Mouse (Mus musculus) intestine, embryonic 16.5 days (tissue): Measurements from ENCODE around the gene Olfr94. TPM values are rescaled to one million over a fixed set of nuclear protein-coding genes. Genes with fewer than 3 reads are reported as not detected.

ENCODE experiments used
- ATAC-seq: fragments of 200-750 bp; cut with Nextera tagmentation; 2 replicates; pipeline ENCODE4 v1.8.0; 2017; ENCODE audit warnings: moderate TSS enrichment, moderate library complexity
- H3K27ac ChIP-seq: fragments of 300-500 bp; sonication (generic); 2 replicates; pipeline ENCODE4 v1.5.1; 2014; ENCODE audit warnings: mild to moderate bottlenecking, low read length
- H3K27me3 ChIP-seq: fragments of 300-500 bp; sonication (generic); replicated peaks from 2 replicates; pipeline ENCODE4 v1.6.1; 2014; ENCODE audit warnings: low read length, control low read depth, mixed read lengths; ENCODE audit not compliant: control insufficient read depth, insufficient read depth
- H3K36me3 ChIP-seq: fragments of 300-500 bp; sonication (generic); 2 replicates; pipeline ENCODE4 v1.6.1; 2014; ENCODE audit warnings: low read length, control low read depth; ENCODE audit not compliant: control insufficient read depth, insufficient read depth
- H3K4me1 ChIP-seq: fragments of 300-500 bp; sonication (generic); 2 replicates; pipeline ENCODE4 v1.6.1; 2014; ENCODE audit warnings: low read length, control low read depth, mixed read lengths; ENCODE audit not compliant: control insufficient read depth, insufficient read depth
- H3K4me2 ChIP-seq: fragments of 300-500 bp; sonication (generic); 2 replicates; pipeline ENCODE4 v1.6.1; 2014; ENCODE audit warnings: low read depth, low read length, control low read depth
- H3K4me3 ChIP-seq: fragments of 300-500 bp; sonication (generic); 2 replicates; pipeline ENCODE4 v1.5.1; 2014; ENCODE audit warnings: mild to moderate bottlenecking, low read length
- H3K9ac ChIP-seq: fragments of 300-500 bp; sonication (generic); 2 replicates; pipeline ENCODE4 v1.6.1; 2014; ENCODE audit warnings: low read depth, low read length
- H3K9me3 ChIP-seq: fragments of 300-500 bp; sonication (generic); 2 replicates; pipeline ENCODE4 v1.6.1; 2016; ENCODE audit warnings: low read length, control low read depth; ENCODE audit not compliant: control insufficient read depth
- WGBS: fragments of 180-500 bp; shearing (Covaris S2); extraction: QIAGEN DNeasy Blood & Tissue Kit; methylation state at CpG from one replicate; pipeline ENCODE4 v1.1.7; 2014; 5-methylcytosine and 5-hydroxymethylcytosine counted together
- polyA plus RNA-seq: library from polyadenylated mRNA; unstranded; fragments of >200 nt; fragmentation: Nextera tagmentation; extraction: Ambion mirVana; gene quantifications from 2 replicates; pipeline ENCODE4 v1.2.1, GENCODE M21; 2015

Gene Olfr94
- polyA plus RNA-seq, 1 experiment from 2014 or later = not detected

GRCm38 (mm10) chr17:37185474-37185873 lies 15.3 kb downstream of the Olfr94 start:
- no peaks in the 10 kb centered on the region for H3K4me1 ChIP-seq
- ATAC-seq = 0 out of 2 replicates have a peak, but pooled peaks have one; percentile 40
- no peaks in the 10 kb centered on the region for H3K27me3 ChIP-seq
- H3K36me3 ChIP-seq = no peaks in the 10 kb centered on the region
- H3K4me2 ChIP-seq = no peak overlapping the region
- H3K9ac ChIP-seq = peak overlapping the region; percentile 33; the same call in 1 of the 2 replicates
- WGBS = 39% methylated on average over 6 of the region's 6 CpGs
- no peaks in the 10 kb centered on the region for H3K9me3 ChIP-seq
- no peak overlapping the region for H3K4me3 ChIP-seq
- H3K27ac ChIP-seq = no peak overlapping the region

- no peaks in the 10 kb centered on the region for H3K27me3 ChIP-seq
- no peaks in the 10 kb centered on the region for H3K36me3 ChIP-seq
- H3K9ac ChIP-seq = no peak within 1 kb of the TSS
- no peak within 1 kb of the TSS for H3K4me3 ChIP-seq
- no peaks in the 10 kb centered on the region for H3K4me1 ChIP-seq
- H3K27ac ChIP-seq = no peak within 1 kb of the TSS
- H3K4me2 ChIP-seq = no peak within 1 kb of the TSS
- no peaks in the 10 kb centered on the region for H3K9me3 ChIP-seq
- no peak for ATAC-seq
Measured at GRCm38 (mm10) chr17:37161394-37161793, 39.4 kb downstream of the Olfr94 start, which contains the start of gene Olfr93. TSS of gene Olfr93 (minus strand) at chr17:37161494.

Other genes with a start within 250 kb of the Olfr94 start
- 92.1 and 101 TPM in 2 replicates for gene Ppp1r11, start 249.3 kb downstream of the Olfr94 start, polyA plus RNA-seq
- gene Znrd1, start 242.4 kb downstream of the Olfr94 start, polyA plus RNA-seq = 68.5 and 72.2 TPM in 2 replicates
- gene Znrd1as, start 242.4 kb downstream of the Olfr94 start, polyA plus RNA-seq = 6.1 and 6.6 TPM in 2 replicates
- not detected in 2 replicates for gene 2410137M14Rik, start 219.8 kb downstream of the Olfr94 start, polyA plus RNA-seq
- 0.16 and 0.22 TPM in 2 replicates for gene H2-M5, start 211.5 kb downstream of the Olfr94 start, polyA plus RNA-seq
- gene Zfp57, start 199.8 kb downstream of the Olfr94 start, polyA plus RNA-seq = 41.3 and 43.2 TPM in 2 replicates
- not detected in 2 replicates for gene Mog, start 177.6 kb downstream of the Olfr94 start, polyA plus RNA-seq
- gene Gabbr1, start 155.0 kb downstream of the Olfr94 start, polyA plus RNA-seq = 5.4 and 6.2 TPM in 2 replicates
- gene Olfr90, start 112.5 kb downstream of the Olfr94 start, polyA plus RNA-seq = not detected in 2 replicates
- gene Olfr91, start 102.7 kb downstream of the Olfr94 start, polyA plus RNA-seq = not detected in 2 replicates
- gene Olfr92, start 80.9 kb downstream of the Olfr94 start, polyA plus RNA-seq = not detected in 2 replicates
- not detected in 2 replicates for gene Olfr93, start 39.5 kb downstream of the Olfr94 start, polyA plus RNA-seq
- not detected in 2 replicates for gene Ubd, start 7.1 kb downstream of the Olfr94 start, polyA plus RNA-seq
- gene Olfr95, start 12.1 kb upstream of the Olfr94 start, polyA plus RNA-seq = not detected in 2 replicates
- gene Olfr96, start 19.2 kb upstream of the Olfr94 start, polyA plus RNA-seq = not detected in 2 replicates
- not detected in 2 replicates for gene Olfr97, start 36.3 kb upstream of the Olfr94 start, polyA plus RNA-seq
- not detected in 2 replicates for gene Olfr98, start 62.8 kb upstream of the Olfr94 start, polyA plus RNA-seq
- 5.1 and 5.2 TPM in 2 replicates for gene H2-M3, start 69.2 kb upstream of the Olfr94 start, polyA plus RNA-seq
- gene Olfr99, start 82.5 kb upstream of the Olfr94 start, polyA plus RNA-seq = 0.10 TPM in 1 of 2 replicates, not detected in the other
- not detected in 2 replicates for gene Olfr101, start 103.3 kb upstream of the Olfr94 start, polyA plus RNA-seq
- gene Olfr102, start 116.1 kb upstream of the Olfr94 start, polyA plus RNA-seq = not detected in 2 replicates
- not detected in 2 replicates for gene Olfr103, start 138.7 kb upstream of the Olfr94 start, polyA plus RNA-seq
- not detected in 2 replicates for gene Olfr104-ps, start 158.6 kb upstream of the Olfr94 start, polyA plus RNA-seq
- gene Olfr105-ps, start 178.0 kb upstream of the Olfr94 start, polyA plus RNA-seq = not detected in 2 replicates
- gene Olfr106-ps, start 189.4 kb upstream of the Olfr94 start, polyA plus RNA-seq = not detected in 2 replicates
- gene Olfr107, start 198.2 kb upstream of the Olfr94 start, polyA plus RNA-seq = not detected in 2 replicates
- not detected in 2 replicates for gene Olfr108, start 244.5 kb upstream of the Olfr94 start, polyA plus RNA-seq